Mouse (Mus musculus) liver, embryonic 14.5 days (tissue): ENCODE measurements at regions not wholly inside any gene's neighbourhood (a gene's known extent, or its start where the extent isn't known, plus 50 kb on each side); places are given as distances from the start of the nearest gene placed in this dataset.

Experiments
- CTCF ChIP-seq: IDR thresholded peaks from 2 replicates; pipeline ENCODE4 v1.5.1; 2016; ENCODE audit warnings: antibody characterized with exemption, low read depth, control low read depth
- EP300 ChIP-seq: IDR thresholded peaks from 2 replicates; pipeline ENCODE4 v1.6.1; 2016; ENCODE audit warnings: antibody characterized with exemption, low read depth

GRCm38 (mm10) chr15:68721250-68721649, 2220.5 kb upstream of the Lrrc6 start:
- TF ChIP-seq CTCF (no peak), EP300 (no peak)
